Mouse (Mus musculus): ENCODE measurements around the gene Zfp146.
"Not testable (repeated sequence)": the region's sequence is repeated elsewhere in the genome, so short reads cannot be mapped to it uniquely, and the experiment has no call there.

The Zfp146 gene

GRCm38 (mm10) chr7:30192088-30192487, 22.5 kb upstream of the Zfp146 start:
- DNase-seq (ENCODE audit: low spot score), result no peak

GRCm38 (mm10) chr7:30189116-30189491, 19.6 kb upstream of the Zfp146 start:
- no peak for DNase-seq (ENCODE audit: low spot score)

GRCm38 (mm10) chr7:30188344-30189115, 19.0 kb upstream of the Zfp146 start:
- no peak for DNase-seq (ENCODE audit: low spot score)

- DNase-seq (ENCODE audit: low spot score), result no peak
These were observed 15.2 kb upstream of the Zfp146 start for GRCm38 (mm10) chr7:30184641-30185348.

GRCm38 (mm10) chr7:30183879-30184289, 14.3 kb upstream of the Zfp146 start, which contains the start of gene Cox7a1:
TSS of gene Cox7a1 (plus strand) at chr7:30184144.
- peak; percentile 85 for DNase-seq (ENCODE audit: low spot score)

GRCm38 (mm10) chr7:30183189-30183588, 13.6 kb upstream of the Zfp146 start:
- not testable (repeated sequence) for DNase-seq (ENCODE audit: low spot score)

- DNase-seq (ENCODE audit: low spot score), result not testable (repeated sequence)
These were observed 12.4 kb upstream of the Zfp146 start for GRCm38 (mm10) chr7:30181929-30182328.

GRCm38 (mm10) chr7:30181308-30181707, 11.8 kb upstream of the Zfp146 start:
- DNase-seq (ENCODE audit: low spot score), result no peak

- no peak for DNase-seq (ENCODE audit: low spot score)
These were observed 8.7 kb upstream of the Zfp146 start for GRCm38 (mm10) chr7:30178256-30178655.

- no peak for DNase-seq (ENCODE audit: low spot score)
These were observed 6.9 kb upstream of the Zfp146 start for GRCm38 (mm10) chr7:30176474-30176873.

- no peak for DNase-seq (ENCODE audit: low spot score)
These were observed 867 bp upstream of the Zfp146 start for GRCm38 (mm10) chr7:30170283-30170951.

GRCm38 (mm10) chr7:30168914-30169582, 502 bp downstream of the Zfp146 start:
- no peak for DNase-seq (ENCODE audit: low spot score)

- no peak for DNase-seq (ENCODE audit: low spot score)
These were observed 4.8 kb downstream of the Zfp146 start for GRCm38 (mm10) chr7:30164745-30165144.

- no peak for DNase-seq (ENCODE audit: low spot score)
These were observed 6.4 kb downstream of the Zfp146 start for GRCm38 (mm10) chr7:30163113-30163512.

- DNase-seq (ENCODE audit: low spot score), result no peak
These were observed 14.0 kb downstream of the Zfp146 start for GRCm38 (mm10) chr7:30155507-30155906.

- DNase-seq (ENCODE audit: low spot score), result no peak
These were observed 15.5 kb downstream of the Zfp146 start for GRCm38 (mm10) chr7:30154040-30154439.

- DNase-seq (ENCODE audit: low spot score), result no peak
These were observed 22.5 kb downstream of the Zfp146 start for GRCm38 (mm10) chr7:30147011-30147410.

GRCm38 (mm10) chr7:30143555-30144209, 25.9 kb downstream of the Zfp146 start:
- DNase-seq (ENCODE audit: low spot score), result peak; percentile 78

GRCm38 (mm10) chr7:30143170-30143554, 26.4 kb downstream of the Zfp146 start:
- DNase-seq (ENCODE audit: low spot score), result no peak

GRCm38 (mm10) chr7:30136826-30137225, 32.7 kb downstream of the Zfp146 start:
- DNase-seq (ENCODE audit: low spot score), result no peak

GRCm38 (mm10) chr7:30132396-30132795, 37.2 kb downstream of the Zfp146 start:
- DNase-seq (ENCODE audit: low spot score), result no peak

- DNase-seq (ENCODE audit: low spot score), result no peak
These were observed 39.6 kb downstream of the Zfp146 start for GRCm38 (mm10) chr7:30129900-30130299.

Data from ovary, adult 18-20 months (tissue).